Mouse (Mus musculus) testis, adult 2 months (tissue): ENCODE measurements around the gene Shprh.

ENCODE experiments used
- CTCF ChIP-seq: fragments of 200-500 bp; IDR thresholded peaks from 2 replicates; pipeline ENCODE4 v1.5.1; 2012; ENCODE audit warnings: low read depth, mild to moderate bottlenecking, inconsistent platforms, low read length, moderate library complexity; ENCODE audit not compliant: control insufficient read depth, insufficient read depth, insufficient replicate concordance
- POLR2A ChIP-seq: fragments of 200-500 bp; IDR thresholded peaks from 2 replicates; pipeline ENCODE4 v1.6.1; 2012; ENCODE audit warnings: low read depth, mild to moderate bottlenecking, inconsistent platforms, low read length, moderate library complexity; ENCODE audit not compliant: control insufficient read depth

- TF ChIP-seq POLR2A = no peak
- TF ChIP-seq CTCF = no peak
Measured at GRCm38 (mm10) chr10:11180077-11180476, 30.9 kb downstream of the Shprh start.
